Mouse (Mus musculus) CD8-positive naive resting alpha-beta T cell, adult 2 months (primary cell): ENCODE data around the gene Odf3b.

ENCODE experiments used
- DNase-seq, 2 experiments: peaks; one replicate each; pipeline ENCODE4 v3.0.0; 2022; ENCODE audit warnings: low read depth in 2 of 2, low spot score in 2 of 2

Gene Odf3b

GRCm38 (mm10) chr15:89339696-89340095 is 39.4 kb downstream of the Odf3b start:
- no peak for DNase-seq

- DNase-seq, result no peak
Observed at GRCm38 (mm10) chr15:89336422-89336821, 42.7 kb downstream of the Odf3b start.

- no peak for DNase-seq
Observed at GRCm38 (mm10) chr15:89334774-89335537, 44.1 kb downstream of the Odf3b start.

- DNase-seq, result no peak
Observed at GRCm38 (mm10) chr15:89334271-89334670, 44.8 kb downstream of the Odf3b start, which contains the start of gene Miox. Gene Miox, plus strand, starts transcription at chr15:89334398.
